In genomic region chr2:34646541-34646865, GRCm38 (mm10) we compare ENCODE assay signal across 8 mouse cellular contexts.
A peak's percentile ranks its signal among the peaks of the same experiment; 100 is the strongest.
DNase-seq lines count a peak whose midpoint lies in the region; ATAC-seq and TF ChIP-seq lines count a peak whose summit lies in the region.

No protein-coding gene starts in this region.

- H3K4me2 ChIP-seq in heart, embryonic 16.5 days (ENCODE audit: low read depth, low read length) = peak overlapping the region; percentile 93
- H3K4me2 ChIP-seq in hindbrain, embryonic 13.5 days = peak overlapping the region; percentile 53
- peak overlapping the region; percentile 55 for H3K4me2 ChIP-seq in midbrain, embryonic 12.5 days (replicated peaks)

- no peaks in the 10 kb centered on the region for H3K27me3 ChIP-seq in heart, embryonic 16.5 days (ENCODE audit: control insufficient read depth, insufficient read depth, low read length)
- peaks cover 7% of the 10 kb centered on the region; the same call in 1 of the 2 replicates for H3K27me3 ChIP-seq in hindbrain, embryonic 13.5 days
- H3K27me3 ChIP-seq in midbrain, embryonic 12.5 days = peaks cover 26% of the 10 kb centered on the region

- H3K9ac ChIP-seq in heart, embryonic 16.5 days (ENCODE audit: low read length) = no peak overlapping the region; the same call in 1 of the 2 replicates
- no peak overlapping the region for H3K9ac ChIP-seq in hindbrain, embryonic 13.5 days
- H3K9ac ChIP-seq in midbrain, embryonic 12.5 days (replicated peaks) = no peak overlapping the region

- TF ChIP-seq POLR2A in bone marrow macrophage, adult 2 months (IDR thresholded peaks at IDR 0.05; ENCODE audit: borderline replicate concordance, low read depth, low read length) = no peak

- peak overlapping the region; percentile 63 for H3K4me3 ChIP-seq in heart, embryonic 16.5 days (ENCODE audit: low read length)
- peak overlapping the region; percentile 56; the same call in 1 of the 2 replicates for H3K4me3 ChIP-seq in bone marrow macrophage, adult 2 months (ENCODE audit: insufficient read depth, low read length)
- H3K4me3 ChIP-seq in hindbrain, embryonic 13.5 days = peak overlapping the region; percentile 31
- H3K4me3 ChIP-seq in midbrain, embryonic 12.5 days = peak overlapping the region; percentile 29

- intact Hi-C loops in heart, postnatal 14 days (cut with DNase I) = no loop called here

- no peak for DNase-seq in heart, postnatal 14 days
- DNase-seq in right cerebral cortex, postnatal 14 days = no peak
- no peak for DNase-seq in ovary, adult 18-20 months (ENCODE audit: low spot score)
- no peak for DNase-seq in layer of hippocampus, adult 8-10 months (ENCODE audit: low spot score in 2 of 2)

- WGBS in heart, embryonic 16.5 days = 6% methylated on average over 5 of the region's 5 CpGs
- WGBS in hindbrain, embryonic 13.5 days = 13% methylated on average over 5 of the region's 5 CpGs
- 11% methylated on average over 5 of the region's 5 CpGs for WGBS in midbrain, embryonic 12.5 days

- no peak for TF ChIP-seq CTCF in bone marrow macrophage, adult 2 months (IDR thresholded peaks at IDR 0.05; ENCODE audit: low read depth, low read length)

- no peaks in the 10 kb centered on the region for H3K9me3 ChIP-seq in heart, embryonic 16.5 days (replicated peaks; ENCODE audit: control insufficient read depth, low read length)
- no peaks in the 10 kb centered on the region for H3K9me3 ChIP-seq in hindbrain, embryonic 13.5 days
- no peaks in the 10 kb centered on the region for H3K9me3 ChIP-seq in midbrain, embryonic 12.5 days

- no peaks in the 10 kb centered on the region for H3K36me3 ChIP-seq in heart, embryonic 16.5 days (ENCODE audit: control insufficient read depth, insufficient read depth)
- H3K36me3 ChIP-seq in hindbrain, embryonic 13.5 days = no peaks in the 10 kb centered on the region
- no peaks in the 10 kb centered on the region for H3K36me3 ChIP-seq in midbrain, embryonic 12.5 days

- ATAC-seq in heart, embryonic 16.5 days (replicated peaks; ENCODE audit: extremely low read depth, insufficient read depth, low FRiP score) = no peak
- ATAC-seq in hindbrain, embryonic 13.5 days (ENCODE audit: low FRiP score) = no peak
- no peak for ATAC-seq in midbrain, embryonic 12.5 days (ENCODE audit: low FRiP score, low read depth)

- peaks cover 7% of the 10 kb centered on the region; the same call in 1 of the 2 replicates for H3K4me1 ChIP-seq in heart, embryonic 16.5 days (ENCODE audit: control insufficient read depth, insufficient read depth, low read length)
- H3K4me1 ChIP-seq in bone marrow macrophage, adult 2 months (ENCODE audit: control insufficient read depth, insufficient read depth, low read length) = peaks cover 3% of the 10 kb centered on the region; the same call in 1 of the 2 replicates
- H3K4me1 ChIP-seq in hindbrain, embryonic 13.5 days (replicated peaks) = peaks cover 27% of the 10 kb centered on the region
- H3K4me1 ChIP-seq in midbrain, embryonic 12.5 days = peaks cover 9% of the 10 kb centered on the region

- no peak overlapping the region for H3K27ac ChIP-seq in heart, embryonic 16.5 days (ENCODE audit: low read length)
- no peak overlapping the region for H3K27ac ChIP-seq in bone marrow macrophage, adult 2 months (ENCODE audit: insufficient read depth, low read depth, low read length)
- H3K27ac ChIP-seq in hindbrain, embryonic 13.5 days = no peak overlapping the region
- no peak overlapping the region for H3K27ac ChIP-seq in midbrain, embryonic 12.5 days (replicated peaks)
